Mouse (Mus musculus): ENCODE measurements at regions not wholly inside any gene's neighbourhood (a gene's known extent, or its start where the extent isn't known, plus 50 kb on each side); places are given as distances from the start of the nearest gene placed in this dataset.

DNA sequence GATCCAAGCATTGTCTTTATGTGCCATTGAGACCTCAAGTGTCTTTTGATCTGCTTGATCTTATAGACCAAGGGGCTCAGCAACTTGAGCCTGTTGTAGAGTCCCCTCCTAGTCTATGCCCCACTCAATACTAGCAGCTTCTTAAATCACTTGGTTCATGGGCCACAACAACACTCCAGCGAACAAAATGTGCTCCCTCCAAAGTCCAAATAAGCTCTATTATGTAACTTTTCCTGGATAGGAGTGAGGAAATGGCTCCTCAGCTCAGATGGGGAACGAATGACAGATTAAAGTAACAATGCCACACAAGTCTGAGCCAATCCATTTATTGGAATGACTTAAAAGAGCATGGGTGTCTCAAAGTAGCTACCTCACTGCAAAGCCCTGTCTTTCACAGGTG, 217.0 kb upstream of the Tank start:
- in situ Hi-C loops (cut with MboI, MseI) = no loop called here

DNA sequence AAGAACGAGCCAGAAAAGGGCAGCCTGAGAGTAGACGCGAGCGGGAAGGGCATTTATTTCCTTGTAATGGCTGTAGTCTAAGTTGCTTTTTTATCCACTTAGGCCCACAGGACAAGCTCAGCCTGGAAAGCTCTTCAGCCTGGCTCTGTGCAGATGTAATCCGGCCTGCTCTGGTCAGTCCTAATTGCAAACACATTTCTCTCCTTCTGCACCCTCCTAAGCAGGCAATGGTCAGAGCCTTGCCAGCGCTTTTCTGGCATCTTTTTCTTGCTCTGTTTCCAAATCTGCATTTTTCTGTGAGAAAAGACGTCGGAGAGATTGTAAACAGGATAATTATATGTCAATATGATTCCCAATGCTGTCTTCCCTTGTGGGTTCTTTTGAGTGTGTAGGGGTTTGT, 224.3 kb upstream of the Tank start:
- in situ Hi-C loops (cut with MboI, MseI) = no loop called here

DNA sequence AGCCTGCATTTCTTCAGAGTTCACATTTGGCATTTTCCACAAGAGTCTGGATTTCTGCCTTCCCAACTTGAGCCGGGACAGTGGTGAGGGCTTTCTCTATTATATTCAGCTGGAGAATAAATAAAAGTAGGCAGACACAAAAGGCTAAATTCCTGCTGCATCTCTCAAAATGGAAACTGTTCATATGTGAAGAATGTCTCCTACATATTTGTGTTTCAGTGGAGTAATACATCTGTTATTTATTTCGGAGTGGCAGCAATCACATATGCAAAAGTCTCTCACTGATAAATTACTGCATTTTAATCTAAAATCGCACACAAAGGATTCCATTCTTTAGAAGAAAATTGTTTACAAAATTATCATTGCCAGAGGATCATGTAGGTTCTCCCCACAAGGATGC, 230.9 kb upstream of the Tank start:
- in situ Hi-C loops (cut with MboI, MseI) = no loop called here

GRCm38 (mm10) chr2:61346012-61346760, 232.2 kb upstream of the Tank start:
- in situ Hi-C loops (cut with MboI, MseI) = no loop called here

DNA sequence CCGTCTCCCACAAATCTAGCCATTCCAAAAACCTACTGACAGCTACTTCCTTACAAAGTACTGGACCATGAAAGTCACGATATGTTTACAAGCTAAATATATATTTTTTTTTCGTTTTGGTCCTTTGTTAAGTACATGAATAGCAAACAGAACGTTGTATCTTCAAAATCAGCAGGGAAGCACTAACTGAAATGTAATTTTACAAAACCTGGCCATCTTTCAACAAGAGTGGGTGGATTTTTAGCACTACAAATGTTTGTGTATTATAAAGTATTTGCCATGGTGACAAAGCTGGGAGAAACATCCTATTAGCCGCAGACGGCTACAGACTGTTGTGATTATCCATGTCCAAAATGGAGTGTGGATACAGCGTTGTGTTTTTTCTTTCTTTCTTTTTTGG, 233.1 kb upstream of the Tank start:
- in situ Hi-C loops (cut with MboI, MseI) = no loop called here

DNA sequence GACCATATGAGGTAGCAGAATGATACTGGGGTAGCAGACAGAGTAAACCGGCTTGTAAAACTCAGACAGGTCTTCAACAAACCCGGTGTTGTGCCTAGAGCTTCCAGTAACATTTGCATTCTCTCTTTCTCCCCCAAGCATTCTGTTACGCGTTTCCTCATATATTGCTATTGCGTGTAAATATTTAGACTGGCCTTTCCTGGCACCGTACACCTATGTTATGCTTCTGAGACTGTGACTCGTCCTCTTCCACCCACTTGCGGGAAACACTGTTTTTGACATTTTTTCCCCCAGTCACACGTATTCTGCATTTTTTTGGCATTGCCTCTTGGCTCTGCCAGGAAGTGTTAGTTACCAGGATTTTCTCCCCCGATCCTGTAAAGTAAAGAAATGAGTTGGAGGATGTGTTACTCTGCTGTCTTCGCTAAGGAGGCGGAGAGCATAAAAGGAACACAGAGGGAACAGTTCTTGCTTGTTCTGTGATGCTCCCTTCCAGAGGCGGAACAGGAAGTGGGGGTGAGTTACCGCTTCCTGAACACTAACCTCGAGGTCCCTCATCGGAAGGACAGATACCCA, 233.7 kb upstream of the Tank start:
- in situ Hi-C loops (cut with MboI, MseI) = no loop called here

- in situ Hi-C loops (cut with MboI, MseI) = no loop called here
Measured at GRCm38 (mm10) chr2:61341254-61341653, 237.1 kb upstream of the Tank start.

DNA sequence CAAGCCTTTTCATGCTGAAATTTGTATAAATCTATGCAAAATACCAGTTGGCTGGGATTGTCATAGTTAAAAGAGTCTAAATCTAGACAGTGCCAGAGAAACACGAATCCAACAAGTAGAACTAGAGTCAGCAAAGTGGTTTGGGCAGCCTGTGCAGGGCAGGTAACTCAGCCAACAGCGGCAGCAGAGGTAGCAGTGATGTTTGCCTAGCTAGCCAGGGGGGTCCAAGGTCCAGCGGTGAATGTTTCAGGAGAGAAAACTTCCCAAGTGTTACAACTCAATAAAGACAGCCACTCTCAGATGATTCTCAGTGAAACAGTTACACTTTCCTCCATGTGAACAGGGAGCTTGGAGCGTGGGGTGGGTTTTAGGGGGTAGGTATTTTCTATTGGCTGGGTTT, 259.2 kb upstream of the Tank start:
- in situ Hi-C loops (cut with MboI, MseI) = no loop called here

DNA sequence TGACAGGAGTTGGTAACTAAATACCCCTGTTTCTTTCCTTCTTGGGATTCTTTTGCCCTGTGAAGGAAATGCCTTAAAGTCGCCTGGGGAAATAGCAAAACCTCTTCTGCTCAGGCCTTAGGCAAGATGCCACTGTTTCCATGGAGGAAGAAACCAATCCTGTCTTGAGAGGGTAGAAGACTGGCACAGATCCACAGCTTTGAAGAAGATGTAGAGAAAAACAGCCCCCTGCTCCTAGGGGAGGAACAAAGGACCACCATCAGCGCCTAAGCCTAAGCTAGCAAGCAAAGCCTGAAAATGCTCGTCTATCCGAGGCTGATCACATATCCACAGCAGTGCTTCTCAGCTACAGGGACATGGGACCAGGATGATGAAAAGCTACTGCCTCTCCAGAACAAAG, 268.0 kb upstream of the Tank start:
- in situ Hi-C loops (cut with MboI, MseI) = no loop called here

DNA sequence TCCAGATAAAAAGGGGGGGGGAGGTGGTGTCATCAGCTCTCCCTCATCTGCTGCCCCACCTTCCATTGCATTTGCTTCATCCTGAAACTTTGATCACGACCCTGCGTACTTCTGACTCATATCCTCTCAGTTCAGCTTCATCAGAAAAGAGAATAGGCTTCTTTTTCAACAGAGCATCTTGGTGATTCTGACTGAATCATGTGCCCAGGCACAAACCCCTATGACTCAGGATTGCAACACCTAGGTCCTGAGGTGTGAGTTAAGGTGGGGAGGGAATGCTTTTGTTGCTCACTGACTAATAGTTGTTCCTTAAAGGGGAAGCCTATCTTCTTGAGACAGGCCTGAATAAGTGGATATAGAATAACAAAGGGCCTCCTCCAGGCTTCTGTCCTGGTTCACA, 269.2 kb upstream of the Tank start:
- in situ Hi-C loops (cut with MboI, MseI) = no loop called here

GRCm38 (mm10) chr2:61297135-61297534, 281.2 kb upstream of the Tank start:
- in situ Hi-C loops (cut with MboI, MseI) = loop anchor here (10.0 kb wide), 1 partner anchor 1368 kb away; the partner anchor contains the start of gene Gca

DNA sequence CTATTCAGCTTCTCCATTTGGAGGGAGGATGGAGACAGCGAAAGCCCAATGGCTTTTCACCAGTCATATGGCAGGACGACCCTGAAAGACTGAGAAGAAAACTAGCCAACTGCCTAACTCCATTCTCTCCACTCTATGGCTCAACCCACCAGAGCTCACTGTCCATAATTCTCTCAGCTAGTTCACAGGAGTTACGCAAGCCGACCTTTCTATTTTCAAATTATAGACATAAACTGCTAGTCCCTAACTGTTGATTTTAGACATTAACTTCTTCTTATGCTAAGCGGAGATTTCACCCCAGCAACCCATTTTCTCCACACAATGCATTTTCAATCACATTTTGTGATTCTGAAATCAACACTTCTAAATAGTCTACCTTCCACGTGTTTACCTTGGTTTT, 281.8 kb upstream of the Tank start:
- in situ Hi-C loops (cut with MboI, MseI) = loop anchor here (10.0 kb wide), 1 partner anchor 1368 kb away; the partner anchor contains the start of gene Gca

GRCm38 (mm10) chr2:61295261-61295964, 283.0 kb upstream of the Tank start:
- in situ Hi-C loops (cut with MboI, MseI) = loop anchor here (10.0 kb wide), 1 partner anchor 1369 kb away; the partner anchor contains the start of gene Gca

GRCm38 (mm10) chr2:61288246-61288645, 290.1 kb upstream of the Tank start:
- in situ Hi-C loops (cut with MboI, MseI) = no loop called here

DNA sequence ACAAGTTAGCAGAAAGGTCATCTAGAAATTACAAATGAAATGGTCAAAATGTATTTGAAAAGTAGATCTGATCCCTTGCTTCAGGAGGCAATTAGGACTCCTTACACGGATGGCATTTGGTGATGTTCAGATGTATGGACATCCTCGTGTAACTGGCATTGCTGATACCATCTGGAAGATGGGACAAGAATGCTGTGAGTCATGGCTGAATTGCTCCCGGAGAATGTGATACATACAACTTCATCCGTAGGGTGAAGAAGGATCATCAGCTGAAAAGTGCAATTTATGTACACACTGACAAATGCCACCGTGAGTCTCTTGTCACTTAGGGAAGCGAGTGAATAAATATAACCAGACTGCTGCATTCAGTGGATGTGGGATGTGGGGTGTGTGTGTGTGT, 293.7 kb upstream of the Tank start:
- in situ Hi-C loops (cut with MboI, MseI) = no loop called here

- in situ Hi-C loops (cut with MboI, MseI) = no loop called here
Measured at GRCm38 (mm10) chr2:61283829-61284601, 294.4 kb upstream of the Tank start.

- in situ Hi-C loops (cut with MboI, MseI) = no loop called here
Measured at GRCm38 (mm10) chr2:61272721-61273120, 305.7 kb upstream of the Tank start.

- in situ Hi-C loops (cut with MboI, MseI) = no loop called here
Measured at GRCm38 (mm10) chr2:61267706-61268105, 304.7 kb upstream of the Rbms1 start.

DNA sequence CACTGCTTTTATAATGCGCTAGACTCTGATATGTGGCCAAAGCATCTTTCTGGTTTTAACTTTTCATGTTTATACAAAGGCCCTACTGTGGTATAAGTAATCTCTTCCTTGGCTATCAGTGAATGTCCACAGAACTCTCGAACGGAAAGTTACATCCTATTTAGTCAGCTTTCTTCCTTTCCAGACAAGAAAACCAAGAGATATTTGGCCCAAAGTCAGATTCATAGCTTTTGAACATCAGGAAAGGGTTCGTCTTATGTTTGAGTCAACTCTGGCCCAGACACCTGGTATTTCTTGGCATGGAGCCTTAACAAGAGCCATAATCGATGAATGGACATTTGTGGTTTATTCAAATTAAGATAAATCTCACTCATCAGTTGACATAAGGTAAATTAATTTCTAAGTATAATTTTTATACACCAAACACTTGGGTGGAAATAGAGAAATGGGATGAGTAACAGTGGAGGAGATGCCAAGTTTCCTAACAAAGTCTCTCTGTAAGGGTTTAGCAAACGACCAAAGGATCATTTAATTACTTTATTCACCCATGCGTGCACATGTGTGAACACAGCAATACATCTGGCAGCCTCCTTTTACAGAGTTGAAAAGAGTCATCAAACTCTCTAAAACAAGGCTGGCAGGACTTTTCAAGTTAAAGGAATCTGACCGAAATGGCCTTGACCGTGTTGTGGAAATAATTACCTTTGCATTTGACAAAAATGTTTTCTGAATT, 287.2 kb upstream of the Rbms1 start:
- in situ Hi-C loops (cut with MboI, MseI) = no loop called here

DNA sequence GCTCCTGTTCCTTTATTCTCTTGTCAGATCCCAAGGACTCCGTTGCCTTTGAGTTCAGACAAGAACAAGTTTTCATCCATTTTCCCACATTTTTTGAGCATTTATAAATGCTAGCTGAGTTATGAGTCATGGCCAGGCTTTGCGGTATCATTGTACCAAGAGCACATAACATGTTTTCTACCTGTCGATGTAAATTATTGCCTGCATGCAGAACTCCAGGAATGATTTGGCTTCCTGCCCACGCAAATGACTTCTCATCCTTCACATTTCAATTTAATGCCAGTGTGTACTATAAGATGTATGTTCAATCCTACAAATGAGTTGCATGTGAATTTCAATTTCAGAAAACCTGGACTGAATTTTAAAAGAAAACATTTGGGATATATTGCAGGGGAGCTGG, 285.0 kb upstream of the Rbms1 start:
- in situ Hi-C loops (cut with MboI, MseI) = no loop called here

DNA sequence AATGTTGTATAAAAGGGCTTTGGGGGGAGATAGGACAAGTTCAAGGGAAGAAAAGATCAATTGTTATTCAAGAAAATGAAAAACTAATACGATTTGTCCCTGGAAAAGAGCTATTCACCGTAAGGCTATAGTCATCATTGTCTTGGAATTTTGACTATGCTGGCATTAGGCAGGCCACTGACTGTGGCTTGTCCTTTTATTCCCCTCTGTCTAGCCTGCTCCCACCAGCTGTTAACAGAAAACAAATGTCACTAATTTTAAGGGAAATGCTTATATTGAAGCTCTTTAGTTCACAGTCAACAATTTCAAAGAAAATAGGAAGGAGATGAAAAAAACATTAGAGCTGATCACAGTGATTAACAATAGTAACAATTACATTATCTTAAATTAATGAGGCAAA, 284.3 kb upstream of the Rbms1 start:
- in situ Hi-C loops (cut with MboI, MseI) = no loop called here
